Mouse (Mus musculus) CH12.LX (cell line): ENCODE measurements around the gene Srrm3. TPM values are rescaled to one million over a fixed set of nuclear protein-coding genes. Genes with fewer than 3 reads are reported as not detected.
A peak's percentile ranks its signal among the peaks of the same experiment; 100 is the strongest.

ENCODE experiments used
- DNase-seq: peaks from one replicate; pipeline ENCODE4 v3.0.0-alpha.2; 2013; ENCODE audit errors: extremely low read depth
- H3K27ac ChIP-seq: 2 replicates; pipeline ENCODE4 v1.5.1; 2012; ENCODE audit warnings: low read depth, mild to moderate bottlenecking, control low read depth, moderate library complexity; ENCODE audit not compliant: insufficient read depth
- H3K27me3 ChIP-seq: replicated peaks from 2 replicates; pipeline ENCODE3; 2012; ENCODE audit warnings: inconsistent platforms
- H3K36me3 ChIP-seq, 2 experiments: replicated peaks in 1 of 2; 2 replicates each; pipeline versions ENCODE3 to v1.6.1; 2012; ENCODE audit warnings: inconsistent platforms in 1 of 2, low read length in 1 of 2, mild to moderate bottlenecking in 1 of 2, mixed read lengths in 1 of 2, moderate library complexity in 1 of 2; ENCODE audit not compliant: control insufficient read depth in 1 of 2, insufficient read depth in 1 of 2
- H3K4me1 ChIP-seq, 2 experiments: 2 replicates each; pipeline ENCODE4 v1.6.1; 2012; ENCODE audit warnings: inconsistent platforms in 1 of 2, moderate library complexity in 1 of 2; ENCODE audit not compliant: insufficient read depth in 2 of 2, control insufficient read depth in 1 of 2
- H3K4me2 ChIP-seq: 2 replicates; pipeline ENCODE4 v1.6.1; 2012; ENCODE audit warnings: low read depth, mild to moderate bottlenecking, control low read depth; ENCODE audit not compliant: poor library complexity, insufficient read depth, severe bottlenecking
- H3K4me3 ChIP-seq, 3 experiments: fragments of 150-350 bp in 1 of 3; sonication (generic) in 1 of 3; replicated peaks in 1 of 3; 2 replicates each; pipeline versions ENCODE3 to v1.5.1; 2011 to 2012; ENCODE audit warnings: low read depth in 2 of 3, low read length in 2 of 3, mild to moderate bottlenecking in 2 of 3, moderate library complexity in 2 of 3, control low read depth in 1 of 3, improper control_type of control experiment in 1 of 3, inconsistent platforms in 1 of 3, mixed read lengths in 1 of 3; ENCODE audit not compliant: poor library complexity in 1 of 3
- H3K79me2 ChIP-seq: replicated peaks from 2 replicates; pipeline ENCODE4 v1.6.1; 2012; ENCODE audit warnings: mild to moderate bottlenecking, moderate library complexity; ENCODE audit not compliant: control insufficient read depth, poor library complexity, insufficient read depth, severe bottlenecking; ENCODE audit errors: extremely low read depth
- H3K9ac ChIP-seq: 2 replicates; pipeline ENCODE4 v1.6.1; 2012; ENCODE audit warnings: low read depth, mild to moderate bottlenecking, control low read depth, moderate library complexity; ENCODE audit not compliant: insufficient read depth
- H3K9me3 ChIP-seq: replicated peaks from 2 replicates; pipeline ENCODE3; 2012; ENCODE audit warnings: low read length, inconsistent platforms, mixed read lengths
- CTCF ChIP-seq, 2 experiments: IDR thresholded peaks in 1 of 2; conservative IDR thresholded peaks in 1 of 2; 2 replicates each; pipeline ENCODE4 v1.5.1; 2011 to 2012; ENCODE audit warnings: low read depth in 2 of 2, low read length in 2 of 2, improper control_type of control experiment in 1 of 2, inconsistent platforms in 1 of 2, mild to moderate bottlenecking in 1 of 2, moderate library complexity in 1 of 2
- EP300 ChIP-seq: IDR thresholded peaks from 2 replicates; pipeline ENCODE4 v1.6.1; 2011; ENCODE audit warnings: low read length, improper control_type of control experiment
- ETS1 ChIP-seq: conservative IDR thresholded peaks from 2 replicates; pipeline ENCODE4 v1.6.1; 2012; ENCODE audit warnings: low read depth, mild to moderate bottlenecking, inconsistent platforms, low read length, improper control_type of control experiment, moderate library complexity
- IRF4 ChIP-seq: IDR thresholded peaks from 2 replicates; pipeline ENCODE4 v1.6.1; 2014; ENCODE audit warnings: low read depth, mild to moderate bottlenecking, inconsistent platforms, low read length, improper control_type of control experiment
- NRF1 ChIP-seq: IDR thresholded peaks from 2 replicates; pipeline ENCODE4 v1.6.1; 2014; ENCODE audit warnings: low read depth, mild to moderate bottlenecking, inconsistent platforms, low read length, improper control_type of control experiment, moderate library complexity
- RAD21 ChIP-seq: IDR thresholded peaks from 2 replicates; pipeline ENCODE4 v1.6.1; 2011; ENCODE audit warnings: low read depth, mild to moderate bottlenecking, low read length, improper control_type of control experiment, moderate library complexity
- SMC3 ChIP-seq: IDR thresholded peaks from 2 replicates; pipeline ENCODE4 v1.6.1; 2011; ENCODE audit warnings: low read depth, low read length, improper control_type of control experiment
- dilution Hi-C: fragments of 300-500 bp; cut with MboI; formaldehyde crosslinking; loops from 2 replicates; pipeline ENCODE4 v1.14.3; 2020; ENCODE audit warnings: low sequenced_read_pairs; ENCODE audit not compliant: extremely low pct_unique_long_range_greater_than_20kb, extremely low pct_ligation_motif_present
- in situ Hi-C: fragments of 300-500 bp; cut with MboI; formaldehyde crosslinking; loops from 3 replicates; pipeline ENCODE4 v1.14.3; 2019; ENCODE audit warnings: low sequenced_read_pairs, low pct_ligation_motif_present, low pct_unique_long_range_greater_than_20kb, mixed read lengths
- polyA plus RNA-seq: library from polyadenylated mRNA; unstranded; fragments of >175 nt; gene quantifications from 2 replicates; pipeline ENCODE4 v1.2.1, GENCODE M21; 2012; ENCODE audit warnings: low read depth; ENCODE audit not compliant: insufficient read length
- total RNA-seq, 2 experiments: library from RNA; depleted of rRNA; stranded (reverse); fragments of 300-350 nt in 1 of 2; fragments of >200 nt in 1 of 2; gene quantifications; 2 replicates each; pipeline ENCODE4 v1.2.3; 2012 to 2014

Gene Srrm3
- total and polyA plus RNA-seq, 3 experiments: not detected

- in situ Hi-C loops (loop anchor here (10.0 kb wide), 1 partner anchor 146 kb away; no protein-coding TSS in a partner anchor), dilution Hi-C loops (no loop called here)
- no peak for DNase-seq
- Histone ChIP-seq H3K79me2 (no peaks in the 10 kb centered on the region), H3K4me1 (peaks cover 0 to 7% of the 10 kb centered on the region in 2 experiments; a peak in 1 of 4 replicates), H3K4me3 (no peak overlapping the region), H3K4me2 (no peak overlapping the region), H3K27me3 (no peaks in the 10 kb centered on the region), H3K27ac (no peak overlapping the region), H3K9me3 (no peaks in the 10 kb centered on the region), H3K9ac (no peak overlapping the region), H3K36me3 (peaks cover 0 to 5% of the 10 kb centered on the region in 2 experiments)
- TF ChIP-seq SMC3 (no peak), NRF1 (no peak)
These were observed 92.3 kb downstream of the Srrm3 start for GRCm38 (mm10) chr5:135898995-135899394.

GRCm38 (mm10) chr5:135899833-135900232, 93.1 kb downstream of the Srrm3 start:
- Histone ChIP-seq H3K27ac (no peak overlapping the region), H3K4me2 (no peak overlapping the region), H3K4me1 (peaks cover 0 to 7% of the 10 kb centered on the region in 2 experiments; a peak in 1 of 4 replicates), H3K27me3 (no peaks in the 10 kb centered on the region), H3K4me3 (no peak overlapping the region), H3K79me2 (no peaks in the 10 kb centered on the region), H3K9me3 (no peaks in the 10 kb centered on the region), H3K9ac (no peak overlapping the region), H3K36me3 (peaks cover 0 to 13% of the 10 kb centered on the region in 2 experiments)
- no peak for DNase-seq
- in situ Hi-C loops (loop anchor here (10.0 kb wide), 1 partner anchor 145 kb away; no protein-coding TSS in a partner anchor), dilution Hi-C loops (no loop called here)
- TF ChIP-seq ETS1 (no peak), EP300 (no peak)

- no peak overlapping the region for H3K9ac ChIP-seq
- dilution Hi-C loops: no loop called here
- no peak overlapping the region for H3K4me2 ChIP-seq
- H3K9me3 ChIP-seq: no peaks in the 10 kb centered on the region
- TF ChIP-seq RAD21 (peak; percentile 37), CTCF (conservative IDR thresholded peaks at IDR 0.05 in 1 of 2, IDR thresholded peaks at IDR 0.05 in 1 of 2; ENCODE audit: low read depth in 2 of 2, low read length in 2 of 2) (peak in 1 of 2 experiments; percentile 57; a peak in 2 of 4 replicates), IRF4 (no peak)
- TF ChIP-seq, all 38 proteins: peak for 2
- DNase-seq: no peak
- peaks cover 0 to 8% of the 10 kb centered on the region in 2 experiments; a peak in 2 of 4 replicates for H3K4me1 ChIP-seq
- no peaks in the 10 kb centered on the region for H3K27me3 ChIP-seq
- in situ Hi-C loops: no loop called here
- peaks cover 0 to 22% of the 10 kb centered on the region in 2 experiments for H3K36me3 ChIP-seq
- H3K4me3 ChIP-seq: no peak overlapping the region
- no peaks in the 10 kb centered on the region for H3K79me2 ChIP-seq
- no peak overlapping the region for H3K27ac ChIP-seq
These were observed 94.0 kb downstream of the Srrm3 start for GRCm38 (mm10) chr5:135900701-135901100.
